Mouse (Mus musculus) liver, adult 2 months (tissue): ENCODE results near the gene Pop4.

Source experiments
- CTCF ChIP-seq: fragments of 200-500 bp; IDR thresholded peaks from 2 replicates; pipeline ENCODE4 v1.5.1; 2011; ENCODE audit warnings: low read depth, low read length, control low read depth
- POLR2A ChIP-seq: fragments of 200-500 bp; IDR thresholded peaks from 2 replicates; pipeline ENCODE4 v1.6.1; 2011; ENCODE audit warnings: low read length, control low read depth; ENCODE audit not compliant: insufficient read depth; ENCODE audit errors: extremely low read depth

GRCm38 (mm10) chr7:38267006-38267680 is 4.1 kb downstream of the Pop4 start:
- TF ChIP-seq POLR2A: no peak
- peak; percentile 74 for TF ChIP-seq CTCF
